Mouse (Mus musculus): Measurements from ENCODE around the gene Utp14b.
A peak's percentile ranks its signal among the peaks of the same experiment; 100 is the strongest.

Utp14b gene

GRCm38 (mm10) chr1:78657671-78658440 is at the start of gene Utp14b, which contains the start of gene Acsl3:
Gene Utp14b, plus strand, starts transcription at chr1:78658038.
Gene Acsl3, plus strand, starts transcription at chr1:78657825.
- DNase-seq (ENCODE audit: low spot score), result peak; percentile 88

- DNase-seq (ENCODE audit: low spot score), result no peak
Measured at GRCm38 (mm10) chr1:78609134-78609907, 48.5 kb upstream of the Utp14b start.

- no peak for DNase-seq (ENCODE audit: low spot score)
Measured at GRCm38 (mm10) chr1:78611039-78611438, 46.8 kb upstream of the Utp14b start.

- DNase-seq (ENCODE audit: low spot score), result no peak
Measured at GRCm38 (mm10) chr1:78612959-78613358, 44.9 kb upstream of the Utp14b start.

- DNase-seq (ENCODE audit: low spot score), result no peak
Measured at GRCm38 (mm10) chr1:78624352-78624751, 33.5 kb upstream of the Utp14b start.

GRCm38 (mm10) chr1:78634486-78634885 is 23.4 kb upstream of the Utp14b start:
- DNase-seq (ENCODE audit: low spot score), result no peak

- DNase-seq (ENCODE audit: low spot score), result no peak
Measured at GRCm38 (mm10) chr1:78640871-78641270, 17.0 kb upstream of the Utp14b start.

- DNase-seq (ENCODE audit: low spot score), result no peak
Measured at GRCm38 (mm10) chr1:78641791-78642190, 16.0 kb upstream of the Utp14b start.

GRCm38 (mm10) chr1:78642197-78642596 is 15.6 kb upstream of the Utp14b start:
- DNase-seq (ENCODE audit: low spot score), result no peak

- no peak for DNase-seq (ENCODE audit: low spot score)
Measured at GRCm38 (mm10) chr1:78647317-78647885, 10.4 kb upstream of the Utp14b start.

- no peak for DNase-seq (ENCODE audit: low spot score)
Measured at GRCm38 (mm10) chr1:78649269-78650061, 8.4 kb upstream of the Utp14b start.

GRCm38 (mm10) chr1:78656472-78656871 is 1.4 kb upstream of the Utp14b start:
- no peak for DNase-seq (ENCODE audit: low spot score)

GRCm38 (mm10) chr1:78657021-78657629 is 713 bp upstream of the Utp14b start:
- no peak for DNase-seq (ENCODE audit: low spot score)

- DNase-seq (ENCODE audit: low spot score), result no peak
Measured at GRCm38 (mm10) chr1:78658441-78659269, 817 bp downstream of the Utp14b start.

GRCm38 (mm10) chr1:78659270-78659823 is 1.5 kb downstream of the Utp14b start:
- DNase-seq (ENCODE audit: low spot score), result no peak

GRCm38 (mm10) chr1:78664326-78664725 is 6.5 kb downstream of the Utp14b start:
- DNase-seq (ENCODE audit: low spot score), result no peak

GRCm38 (mm10) chr1:78665954-78666499 is 8.2 kb downstream of the Utp14b start:
- no peak for DNase-seq (ENCODE audit: low spot score)

- DNase-seq (ENCODE audit: low spot score), result no peak
Measured at GRCm38 (mm10) chr1:78666585-78666984, 8.7 kb downstream of the Utp14b start.

GRCm38 (mm10) chr1:78682291-78682690 is 24.5 kb downstream of the Utp14b start:
- no peak for DNase-seq (ENCODE audit: low spot score)

GRCm38 (mm10) chr1:78684128-78684527 is 26.3 kb downstream of the Utp14b start:
- no peak for DNase-seq (ENCODE audit: low spot score)
